Mouse (Mus musculus) ZHBTc4 (cell line): ENCODE measurements around the gene Gm38431.

Experiments used
- DNase-seq: peaks from one replicate; pipeline ENCODE4 v3.0.0-alpha.2; 2011; ENCODE audit warnings: low read depth, low spot score

The Gm38431 gene

GRCm38 (mm10) chr9:21018600-21018999 is 73.2 kb downstream of the Gm38431 start:
- no peak for DNase-seq
